ENCODE assay signal across 16 mouse cellular contexts in the genomic region with DNA sequence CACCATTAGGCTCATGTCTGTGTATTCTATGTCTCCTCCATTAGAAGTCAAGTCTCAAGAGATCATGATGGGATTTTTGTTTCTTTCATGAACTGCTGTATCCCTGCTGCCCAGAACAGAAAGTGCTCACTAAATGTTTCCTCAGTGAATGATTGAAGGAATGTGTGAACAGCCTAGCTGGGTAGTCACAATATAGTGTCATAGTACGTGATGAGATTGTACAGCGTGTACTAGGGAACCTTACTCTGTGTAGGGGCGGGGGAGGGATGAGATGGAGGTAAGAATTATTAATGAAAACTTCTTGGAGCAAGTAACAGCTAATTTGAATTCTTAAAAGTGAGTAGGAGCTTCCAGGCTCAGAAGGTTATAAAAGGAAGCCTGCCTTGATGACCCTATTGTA.
"Had no signal": no experiment of that assay in that cellular context is flagged by ENCODE, and none has a peak within 500 bp of the region (broad histone marks: within the 10 kb centered on the region; RNA-seq: fewer than 3 reads in every experiment).

No protein-coding gene starts in this region.

- H3K27ac ChIP-seq: lung, embryonic 15.5 days; macrophage; midbrain, embryonic 13.5 days; midbrain, embryonic 15.5 days; neural tube, embryonic 12.5 days; stomach, embryonic 15.5 days; stomach, postnatal 0 days had no signal

- H3K9ac ChIP-seq: liver, postnatal 0 days; lung, embryonic 15.5 days; midbrain, embryonic 13.5 days; midbrain, embryonic 15.5 days; neural tube, embryonic 12.5 days; stomach, embryonic 15.5 days had no signal

- H3K9me3 ChIP-seq: lung, embryonic 15.5 days; midbrain, embryonic 13.5 days; midbrain, embryonic 15.5 days; neural tube, embryonic 12.5 days; stomach, embryonic 15.5 days had no signal

- H3K27me3 ChIP-seq: lung, embryonic 15.5 days; midbrain, embryonic 13.5 days; midbrain, embryonic 15.5 days; neural tube, embryonic 12.5 days; stomach, embryonic 15.5 days had no signal

- H3K36me3 ChIP-seq: lung, embryonic 15.5 days; midbrain, embryonic 13.5 days; midbrain, embryonic 15.5 days; neural tube, embryonic 12.5 days; stomach, embryonic 15.5 days had no signal

- DNase-seq: liver, postnatal 0 days; lung, adult 2 months; lung, postnatal 10 days; right cerebral cortex, postnatal 14 days; thymus, adult 2 months; thymus, postnatal 25 days; thymus, postnatal 4 days had no signal

- H3K4me1 ChIP-seq: lung, embryonic 15.5 days; midbrain, embryonic 13.5 days; midbrain, embryonic 15.5 days; neural tube, embryonic 12.5 days; stomach, embryonic 15.5 days had no signal

- H3K4me2 ChIP-seq: lung, embryonic 15.5 days; midbrain, embryonic 11.5 days; midbrain, embryonic 13.5 days; midbrain, embryonic 15.5 days; neural tube, embryonic 12.5 days; stomach, embryonic 15.5 days had no signal

- ATAC-seq: liver, postnatal 0 days; midbrain, embryonic 13.5 days; midbrain, embryonic 15.5 days had no signal

- H3K4me3 ChIP-seq: lung, embryonic 15.5 days; megakaryocyte, embryonic 14.5 days; midbrain, embryonic 13.5 days; midbrain, embryonic 15.5 days; neural tube, embryonic 12.5 days; stomach, embryonic 15.5 days had no signal
